Mouse (Mus musculus): Measurements from ENCODE around the gene Actrt2. TPM values are rescaled to one million over a fixed set of nuclear protein-coding genes. Genes with fewer than 3 reads are reported as not detected.

The Actrt2 gene
- polyA plus RNA-seq (2014; fragmentation: Nextera tagmentation; extraction: Ambion mirVana), result not detected in 2 replicates

- Histone ChIP-seq H3K27me3 (ENCODE audit: control insufficient read depth, insufficient read depth, low read length) (no peaks in the 10 kb centered on the region), H3K9me3 (ENCODE audit: control insufficient read depth, low read depth, low read length) (no peaks in the 10 kb centered on the region), H3K9ac (replicated peaks; ENCODE audit: low read depth, low read length) (no peak within 1 kb of the TSS), H3K4me2 (replicated peaks; ENCODE audit: low read depth, low read length) (no peak within 1 kb of the TSS), H3K27ac (ENCODE audit: low read length) (no peak within 1 kb of the TSS), H3K4me3 (ENCODE audit: low read depth, low read length) (no peak within 1 kb of the TSS), H3K4me1 (ENCODE audit: control insufficient read depth, insufficient read depth, low read length) (no peaks in the 10 kb centered on the region), H3K36me3 (ENCODE audit: control insufficient read depth, insufficient read depth, low read length) (no peaks in the 10 kb centered on the region)
- 89% methylated on average over 2 of the region's 2 CpGs for WGBS
- no peak for ATAC-seq (ENCODE audit: insufficient number of reproducible peaks, insufficient read depth, low FRiP score, low read depth)
These were observed at the start of gene Actrt2 for GRCm38 (mm10) chr4:154667767-154668166. Gene Actrt2 (minus strand): TSS chr4:154667867.

- WGBS, result 55% methylated on average over 21 of the region's 21 CpGs
- H3K27me3 ChIP-seq (ENCODE audit: control insufficient read depth, insufficient read depth, low read length), result no peaks in the 10 kb centered on the region
- no peaks in the 10 kb centered on the region for H3K36me3 ChIP-seq (ENCODE audit: control insufficient read depth, insufficient read depth, low read length)
- H3K9me3 ChIP-seq (ENCODE audit: control insufficient read depth, low read depth, low read length), result no peaks in the 10 kb centered on the region
- H3K9ac ChIP-seq (replicated peaks; ENCODE audit: low read depth, low read length), result no peak overlapping the region
- no peak; the same call in 1 of the 2 replicates for ATAC-seq (ENCODE audit: insufficient number of reproducible peaks, insufficient read depth, low FRiP score, low read depth)
- no peak overlapping the region for H3K4me3 ChIP-seq (ENCODE audit: low read depth, low read length)
- no peak overlapping the region for H3K4me2 ChIP-seq (replicated peaks; ENCODE audit: low read depth, low read length)
- no peak overlapping the region for H3K27ac ChIP-seq (ENCODE audit: low read length)
- H3K4me1 ChIP-seq (ENCODE audit: control insufficient read depth, insufficient read depth, low read length), result no peaks in the 10 kb centered on the region
These were observed 41.9 kb upstream of the Actrt2 start for GRCm38 (mm10) chr4:154709391-154710107.

- no peak overlapping the region for H3K27ac ChIP-seq (ENCODE audit: low read length)
- no peaks in the 10 kb centered on the region for H3K36me3 ChIP-seq (ENCODE audit: control insufficient read depth, insufficient read depth, low read length)
- no peaks in the 10 kb centered on the region for H3K9me3 ChIP-seq (ENCODE audit: control insufficient read depth, low read depth, low read length)
- H3K27me3 ChIP-seq (ENCODE audit: control insufficient read depth, insufficient read depth, low read length), result no peaks in the 10 kb centered on the region
- H3K4me3 ChIP-seq (ENCODE audit: low read depth, low read length), result no peak overlapping the region
- 62% methylated on average over 2 of the region's 2 CpGs for WGBS
- no peak overlapping the region for H3K4me2 ChIP-seq (replicated peaks; ENCODE audit: low read depth, low read length)
- no peak overlapping the region for H3K9ac ChIP-seq (replicated peaks; ENCODE audit: low read depth, low read length)
- H3K4me1 ChIP-seq (ENCODE audit: control insufficient read depth, insufficient read depth, low read length), result no peaks in the 10 kb centered on the region
- ATAC-seq (ENCODE audit: insufficient number of reproducible peaks, insufficient read depth, low FRiP score, low read depth), result no peak
These were observed 41.1 kb upstream of the Actrt2 start for GRCm38 (mm10) chr4:154708811-154709210.

GRCm38 (mm10) chr4:154708223-154708622, 40.6 kb upstream of the Actrt2 start:
- H3K9ac ChIP-seq (replicated peaks; ENCODE audit: low read depth, low read length), result no peak overlapping the region
- H3K36me3 ChIP-seq (ENCODE audit: control insufficient read depth, insufficient read depth, low read length), result no peaks in the 10 kb centered on the region
- H3K27me3 ChIP-seq (ENCODE audit: control insufficient read depth, insufficient read depth, low read length), result no peaks in the 10 kb centered on the region
- no peak overlapping the region for H3K4me3 ChIP-seq (ENCODE audit: low read depth, low read length)
- no peaks in the 10 kb centered on the region for H3K9me3 ChIP-seq (ENCODE audit: control insufficient read depth, low read depth, low read length)
- 87% methylated on average over 11 of the region's 11 CpGs for WGBS
- no peak overlapping the region for H3K27ac ChIP-seq (ENCODE audit: low read length)
- ATAC-seq (ENCODE audit: insufficient number of reproducible peaks, insufficient read depth, low FRiP score, low read depth), result no peak
- no peak overlapping the region for H3K4me2 ChIP-seq (replicated peaks; ENCODE audit: low read depth, low read length)
- H3K4me1 ChIP-seq (ENCODE audit: control insufficient read depth, insufficient read depth, low read length), result no peaks in the 10 kb centered on the region

GRCm38 (mm10) chr4:154707521-154707920, 39.9 kb upstream of the Actrt2 start:
- Histone ChIP-seq H3K27me3 (ENCODE audit: control insufficient read depth, insufficient read depth, low read length) (no peaks in the 10 kb centered on the region), H3K4me2 (replicated peaks; ENCODE audit: low read depth, low read length) (no peak overlapping the region), H3K9ac (replicated peaks; ENCODE audit: low read depth, low read length) (no peak overlapping the region), H3K4me3 (ENCODE audit: low read depth, low read length) (no peak overlapping the region), H3K4me1 (ENCODE audit: control insufficient read depth, insufficient read depth, low read length) (no peaks in the 10 kb centered on the region), H3K9me3 (ENCODE audit: control insufficient read depth, low read depth, low read length) (no peaks in the 10 kb centered on the region), H3K36me3 (ENCODE audit: control insufficient read depth, insufficient read depth, low read length) (no peaks in the 10 kb centered on the region), H3K27ac (ENCODE audit: low read length) (no peak overlapping the region)
- ATAC-seq (ENCODE audit: insufficient number of reproducible peaks, insufficient read depth, low FRiP score, low read depth), result no peak
- 75% methylated on average over 4 of the region's 4 CpGs for WGBS

- Histone ChIP-seq H3K36me3 (ENCODE audit: control insufficient read depth, insufficient read depth, low read length) (no peaks in the 10 kb centered on the region), H3K4me3 (ENCODE audit: low read depth, low read length) (no peak overlapping the region), H3K4me2 (replicated peaks; ENCODE audit: low read depth, low read length) (no peak overlapping the region), H3K9me3 (ENCODE audit: control insufficient read depth, low read depth, low read length) (no peaks in the 10 kb centered on the region), H3K27me3 (ENCODE audit: control insufficient read depth, insufficient read depth, low read length) (no peaks in the 10 kb centered on the region), H3K27ac (ENCODE audit: low read length) (no peak overlapping the region), H3K4me1 (ENCODE audit: control insufficient read depth, insufficient read depth, low read length) (no peaks in the 10 kb centered on the region), H3K9ac (replicated peaks; ENCODE audit: low read depth, low read length) (no peak overlapping the region)
- ATAC-seq (ENCODE audit: insufficient number of reproducible peaks, insufficient read depth, low FRiP score, low read depth), result no peak
- WGBS, result 63% methylated on average over 1 of the region's 1 CpGs
These were observed 38.8 kb upstream of the Actrt2 start for GRCm38 (mm10) chr4:154706442-154706841.

GRCm38 (mm10) chr4:154705681-154706080, 38.0 kb upstream of the Actrt2 start:
- 62% methylated on average over 4 of the region's 4 CpGs for WGBS
- Histone ChIP-seq H3K4me3 (ENCODE audit: low read depth, low read length) (no peak overlapping the region), H3K27ac (ENCODE audit: low read length) (no peak overlapping the region), H3K36me3 (ENCODE audit: control insufficient read depth, insufficient read depth, low read length) (no peaks in the 10 kb centered on the region), H3K4me2 (replicated peaks; ENCODE audit: low read depth, low read length) (no peak overlapping the region), H3K9ac (replicated peaks; ENCODE audit: low read depth, low read length) (no peak overlapping the region), H3K27me3 (ENCODE audit: control insufficient read depth, insufficient read depth, low read length) (no peaks in the 10 kb centered on the region), H3K4me1 (ENCODE audit: control insufficient read depth, insufficient read depth, low read length) (no peaks in the 10 kb centered on the region), H3K9me3 (ENCODE audit: control insufficient read depth, low read depth, low read length) (no peaks in the 10 kb centered on the region)
- no peak for ATAC-seq (ENCODE audit: insufficient number of reproducible peaks, insufficient read depth, low FRiP score, low read depth)

GRCm38 (mm10) chr4:154705056-154705455, 37.4 kb upstream of the Actrt2 start:
- Histone ChIP-seq H3K27ac (ENCODE audit: low read length) (no peak overlapping the region), H3K36me3 (ENCODE audit: control insufficient read depth, insufficient read depth, low read length) (no peaks in the 10 kb centered on the region), H3K9me3 (ENCODE audit: control insufficient read depth, low read depth, low read length) (no peaks in the 10 kb centered on the region), H3K9ac (replicated peaks; ENCODE audit: low read depth, low read length) (no peak overlapping the region), H3K4me1 (ENCODE audit: control insufficient read depth, insufficient read depth, low read length) (no peaks in the 10 kb centered on the region), H3K4me2 (replicated peaks; ENCODE audit: low read depth, low read length) (no peak overlapping the region), H3K27me3 (ENCODE audit: control insufficient read depth, insufficient read depth, low read length) (no peaks in the 10 kb centered on the region), H3K4me3 (ENCODE audit: low read depth, low read length) (no peak overlapping the region)
- no peak for ATAC-seq (ENCODE audit: insufficient number of reproducible peaks, insufficient read depth, low FRiP score, low read depth)
- WGBS, result 79% methylated on average over 6 of the region's 6 CpGs

- no peak overlapping the region for H3K4me2 ChIP-seq (replicated peaks; ENCODE audit: low read depth, low read length)
- H3K4me3 ChIP-seq (ENCODE audit: low read depth, low read length), result no peak overlapping the region
- no peaks in the 10 kb centered on the region for H3K36me3 ChIP-seq (ENCODE audit: control insufficient read depth, insufficient read depth, low read length)
- no peaks in the 10 kb centered on the region for H3K9me3 ChIP-seq (ENCODE audit: control insufficient read depth, low read depth, low read length)
- H3K9ac ChIP-seq (replicated peaks; ENCODE audit: low read depth, low read length), result no peak overlapping the region
- no peak overlapping the region for H3K27ac ChIP-seq (ENCODE audit: low read length)
- no peaks in the 10 kb centered on the region for H3K4me1 ChIP-seq (ENCODE audit: control insufficient read depth, insufficient read depth, low read length)
- 83% methylated on average over 7 of the region's 7 CpGs for WGBS
- H3K27me3 ChIP-seq (ENCODE audit: control insufficient read depth, insufficient read depth, low read length), result no peaks in the 10 kb centered on the region
- ATAC-seq (ENCODE audit: insufficient number of reproducible peaks, insufficient read depth, low FRiP score, low read depth), result no peak
These were observed 36.9 kb upstream of the Actrt2 start for GRCm38 (mm10) chr4:154704591-154704990.
